Mouse (Mus musculus): ENCODE measurements around the gene Ovca2. TPM values are rescaled to one million over a fixed set of nuclear protein-coding genes. Genes with fewer than 3 reads are reported as not detected.

Ovca2 gene
- polyA plus RNA-seq, 1 experiment: 14.2 TPM

GRCm38 (mm10) chr11:75204472-75204871, 25.8 kb upstream of the Ovca2 start:
- 34% methylated on average over 9 of the region's 9 CpGs for WGBS
- TF ChIP-seq POLR2A (IDR thresholded peaks at IDR 0.05; ENCODE audit: low read depth, low read length): no peak
- TF ChIP-seq CTCF (IDR thresholded peaks at IDR 0.05; ENCODE audit: extremely low read depth, insufficient read length, insufficient replicate concordance, low read depth, low read length): no peak

GRCm38 (mm10) chr11:75203926-75204325, 25.3 kb upstream of the Ovca2 start:
- H3K27me3 ChIP-seq (ENCODE audit: control insufficient read depth, insufficient read depth, low read length): no peaks in the 10 kb centered on the region
- H3K36me3 ChIP-seq (ENCODE audit: control insufficient read depth, insufficient read depth, low read length): no peaks in the 10 kb centered on the region
- no peak overlapping the region for H3K27ac ChIP-seq (ENCODE audit: insufficient read depth, low read depth, low read length)
- no peak overlapping the region for H3K4me3 ChIP-seq (ENCODE audit: low read depth, low read length)
- no peak for TF ChIP-seq POLR2A (IDR thresholded peaks at IDR 0.05; ENCODE audit: low read depth, low read length)
- TF ChIP-seq CTCF (IDR thresholded peaks at IDR 0.05; ENCODE audit: extremely low read depth, insufficient read length, insufficient replicate concordance, low read depth, low read length): no peak
- peaks cover 20% of the 10 kb centered on the region for H3K4me1 ChIP-seq (ENCODE audit: control insufficient read depth, insufficient read depth, insufficient read length, low read length)
- WGBS: 56% methylated on average over 4 of the region's 4 CpGs

More at GRCm38 (mm10) chr11:75204472-75204871, 25.8 kb upstream of the Ovca2 start:
- H3K4me3 ChIP-seq (ENCODE audit: low read depth, low read length): no peak overlapping the region
- peaks cover 20% of the 10 kb centered on the region for H3K4me1 ChIP-seq (ENCODE audit: control insufficient read depth, insufficient read depth, insufficient read length, low read length)
- H3K36me3 ChIP-seq (ENCODE audit: control insufficient read depth, insufficient read depth, low read length): no peaks in the 10 kb centered on the region
- H3K27me3 ChIP-seq (ENCODE audit: control insufficient read depth, insufficient read depth, low read length): no peaks in the 10 kb centered on the region
- peak overlapping the region; percentile 30; the same call in 1 of the 2 replicates for H3K27ac ChIP-seq (ENCODE audit: insufficient read depth, low read depth, low read length)

- peaks cover 22% of the 10 kb centered on the region for H3K4me1 ChIP-seq (ENCODE audit: control insufficient read depth, insufficient read depth, insufficient read length, low read length)
- no peak overlapping the region for H3K27ac ChIP-seq (ENCODE audit: insufficient read depth, low read depth, low read length)
- WGBS: 61% methylated on average over 8 of the region's 8 CpGs
- no peaks in the 10 kb centered on the region for H3K27me3 ChIP-seq (ENCODE audit: control insufficient read depth, insufficient read depth, low read length)
- no peaks in the 10 kb centered on the region for H3K36me3 ChIP-seq (ENCODE audit: control insufficient read depth, insufficient read depth, low read length)
- TF ChIP-seq CTCF (IDR thresholded peaks at IDR 0.05; ENCODE audit: extremely low read depth, insufficient read length, insufficient replicate concordance, low read depth, low read length) (no peak), POLR2A (IDR thresholded peaks at IDR 0.05; ENCODE audit: low read depth, low read length) (no peak)
- no peak overlapping the region for H3K4me3 ChIP-seq (ENCODE audit: low read depth, low read length)
Observed at GRCm38 (mm10) chr11:75201721-75202120, 23.1 kb upstream of the Ovca2 start.

- H3K27me3 ChIP-seq (ENCODE audit: control insufficient read depth, insufficient read depth, low read length): no peaks in the 10 kb centered on the region
- 87% methylated on average over 12 of the region's 12 CpGs for WGBS
- H3K4me1 ChIP-seq (ENCODE audit: control insufficient read depth, insufficient read depth, insufficient read length, low read length): peaks cover 22% of the 10 kb centered on the region
- no peaks in the 10 kb centered on the region for H3K36me3 ChIP-seq (ENCODE audit: control insufficient read depth, insufficient read depth, low read length)
- no peak overlapping the region for H3K4me3 ChIP-seq (ENCODE audit: low read depth, low read length)
- TF ChIP-seq CTCF (IDR thresholded peaks at IDR 0.05; ENCODE audit: extremely low read depth, insufficient read length, insufficient replicate concordance, low read depth, low read length): no peak
- H3K27ac ChIP-seq (ENCODE audit: insufficient read depth, low read depth, low read length): no peak overlapping the region
Observed at GRCm38 (mm10) chr11:75200935-75201334, 22.3 kb upstream of the Ovca2 start.

- 59% methylated on average over 5 of the region's 5 CpGs for WGBS
- H3K4me1 ChIP-seq (ENCODE audit: control insufficient read depth, insufficient read depth, insufficient read length, low read length): peaks cover 20% of the 10 kb centered on the region
- no peak overlapping the region for H3K27ac ChIP-seq (ENCODE audit: insufficient read depth, low read depth, low read length)
- no peaks in the 10 kb centered on the region for H3K36me3 ChIP-seq (ENCODE audit: control insufficient read depth, insufficient read depth, low read length)
- TF ChIP-seq CTCF (IDR thresholded peaks at IDR 0.05; ENCODE audit: extremely low read depth, insufficient read length, insufficient replicate concordance, low read depth, low read length) (no peak), POLR2A (IDR thresholded peaks at IDR 0.05; ENCODE audit: low read depth, low read length) (no peak)
- H3K27me3 ChIP-seq (ENCODE audit: control insufficient read depth, insufficient read depth, low read length): no peaks in the 10 kb centered on the region
- H3K4me3 ChIP-seq (ENCODE audit: low read depth, low read length): no peak overlapping the region
Observed at GRCm38 (mm10) chr11:75199951-75200350, 21.3 kb upstream of the Ovca2 start.

GRCm38 (mm10) chr11:75198792-75199191, 20.2 kb upstream of the Ovca2 start:
- 84% methylated on average over 4 of the region's 4 CpGs for WGBS
- Histone ChIP-seq H3K27ac (ENCODE audit: insufficient read depth, low read depth, low read length) (no peak overlapping the region), H3K4me1 (ENCODE audit: control insufficient read depth, insufficient read depth, insufficient read length, low read length) (peaks cover 20% of the 10 kb centered on the region), H3K36me3 (ENCODE audit: control insufficient read depth, insufficient read depth, low read length) (no peaks in the 10 kb centered on the region), H3K4me3 (ENCODE audit: low read depth, low read length) (no peak overlapping the region), H3K27me3 (ENCODE audit: control insufficient read depth, insufficient read depth, low read length) (no peaks in the 10 kb centered on the region)
- TF ChIP-seq POLR2A (IDR thresholded peaks at IDR 0.05; ENCODE audit: low read depth, low read length) (no peak), CTCF (IDR thresholded peaks at IDR 0.05; ENCODE audit: extremely low read depth, insufficient read length, insufficient replicate concordance, low read depth, low read length) (no peak)

GRCm38 (mm10) chr11:75197956-75198355, 19.3 kb upstream of the Ovca2 start:
- Histone ChIP-seq H3K27me3 (ENCODE audit: control insufficient read depth, insufficient read depth, low read length) (no peaks in the 10 kb centered on the region), H3K27ac (ENCODE audit: insufficient read depth, low read depth, low read length) (no peak overlapping the region), H3K4me3 (ENCODE audit: low read depth, low read length) (no peak overlapping the region), H3K36me3 (ENCODE audit: control insufficient read depth, insufficient read depth, low read length) (no peaks in the 10 kb centered on the region), H3K4me1 (ENCODE audit: control insufficient read depth, insufficient read depth, insufficient read length, low read length) (peaks cover 20% of the 10 kb centered on the region)
- TF ChIP-seq CTCF (IDR thresholded peaks at IDR 0.05; ENCODE audit: extremely low read depth, insufficient read length, insufficient replicate concordance, low read depth, low read length) (no peak), POLR2A (IDR thresholded peaks at IDR 0.05; ENCODE audit: low read depth, low read length) (no peak)
- 69% methylated on average over 7 of the region's 7 CpGs for WGBS

- no peaks in the 10 kb centered on the region for H3K27me3 ChIP-seq (ENCODE audit: control insufficient read depth, insufficient read depth, low read length)
- TF ChIP-seq POLR2A (IDR thresholded peaks at IDR 0.05; ENCODE audit: low read depth, low read length) (no peak), CTCF (IDR thresholded peaks at IDR 0.05; ENCODE audit: extremely low read depth, insufficient read length, insufficient replicate concordance, low read depth, low read length) (no peak)
- H3K4me3 ChIP-seq (ENCODE audit: low read depth, low read length): no peak overlapping the region
- no peaks in the 10 kb centered on the region for H3K36me3 ChIP-seq (ENCODE audit: control insufficient read depth, insufficient read depth, low read length)
- 48% methylated on average over 6 of the region's 6 CpGs for WGBS
- H3K4me1 ChIP-seq (ENCODE audit: control insufficient read depth, insufficient read depth, insufficient read length, low read length): peaks cover 20% of the 10 kb centered on the region
- H3K27ac ChIP-seq (ENCODE audit: insufficient read depth, low read depth, low read length): no peak overlapping the region
Observed at GRCm38 (mm10) chr11:75196131-75196530, 17.5 kb upstream of the Ovca2 start.
